22 mouse cellular contexts compared by ENCODE assay signal in genomic region chr11:65092851-65093250, GRCm38 (mm10).
DNase-seq lines count a peak whose midpoint lies in the region; ATAC-seq lines count a peak whose summit lies in the region.
"Had no signal": no experiment of that assay in that cellular context is flagged by ENCODE, and none has a peak within 500 bp of the region (broad histone marks: within the 10 kb centered on the region; RNA-seq: fewer than 3 reads in every experiment).

No protein-coding gene starts in this region.

- no peak overlapping the region for H3K4me3 ChIP-seq in neural tube, embryonic 14.5 days (ENCODE audit: low read depth, low read length)
- no peak overlapping the region for H3K4me3 ChIP-seq in neural tube, embryonic 15.5 days (replicated peaks)
- H3K4me3 ChIP-seq: embryonic facial prominence, embryonic 15.5 days; kidney, embryonic 15.5 days; left cerebral cortex, adult 2 months; limb, embryonic 15.5 days; midbrain, embryonic 12.5 days had no signal

- H3K9me3 ChIP-seq in neural tube, embryonic 14.5 days (ENCODE audit: control insufficient read depth, low read length), result no peaks in the 10 kb centered on the region
- no peaks in the 10 kb centered on the region for H3K9me3 ChIP-seq in neural tube, embryonic 15.5 days (replicated peaks)
- H3K9me3 ChIP-seq: embryonic facial prominence, embryonic 15.5 days; kidney, embryonic 15.5 days; limb, embryonic 15.5 days; midbrain, embryonic 12.5 days had no signal

- H3K4me2 ChIP-seq in neural tube, embryonic 14.5 days (ENCODE audit: low read depth, low read length), result no peak overlapping the region
- no peak overlapping the region for H3K4me2 ChIP-seq in neural tube, embryonic 15.5 days
- H3K4me2 ChIP-seq: embryonic facial prominence, embryonic 15.5 days; kidney, embryonic 15.5 days; limb, embryonic 15.5 days; midbrain, embryonic 12.5 days had no signal

- no peaks in the 10 kb centered on the region for H3K4me1 ChIP-seq in neural tube, embryonic 14.5 days (ENCODE audit: control insufficient read depth, insufficient read depth, low read length)
- H3K4me1 ChIP-seq in neural tube, embryonic 15.5 days, result no peaks in the 10 kb centered on the region
- H3K4me1 ChIP-seq: embryonic facial prominence, embryonic 15.5 days; midbrain, embryonic 12.5 days had no signal

- H3K27ac ChIP-seq in neural tube, embryonic 14.5 days (ENCODE audit: low read depth, low read length), result peak overlapping the region; percentile 16; the same call in 1 of the 2 replicates
- no peak overlapping the region for H3K27ac ChIP-seq in neural tube, embryonic 15.5 days (replicated peaks)
- H3K27ac ChIP-seq: embryonic facial prominence, embryonic 15.5 days; hindbrain, postnatal 0 days; kidney, embryonic 15.5 days; left cerebral cortex, adult 2 months; limb, embryonic 15.5 days; liver, embryonic 14.5 days; midbrain, embryonic 12.5 days had no signal

- H3K36me3 ChIP-seq in neural tube, embryonic 14.5 days (ENCODE audit: control insufficient read depth, insufficient read depth, low read length), result no peaks in the 10 kb centered on the region
- no peaks in the 10 kb centered on the region for H3K36me3 ChIP-seq in neural tube, embryonic 15.5 days
- H3K36me3 ChIP-seq: embryonic facial prominence, embryonic 15.5 days; kidney, embryonic 15.5 days; limb, embryonic 15.5 days; midbrain, embryonic 12.5 days had no signal

- no peak overlapping the region for H3K9ac ChIP-seq in neural tube, embryonic 14.5 days (replicated peaks; ENCODE audit: low read depth, low read length)
- no peak overlapping the region for H3K9ac ChIP-seq in neural tube, embryonic 15.5 days (replicated peaks)
- H3K9ac ChIP-seq: embryonic facial prominence, embryonic 15.5 days; kidney, embryonic 15.5 days; limb, embryonic 15.5 days; liver, embryonic 14.5 days; midbrain, embryonic 12.5 days had no signal

- H3K27me3 ChIP-seq in neural tube, embryonic 14.5 days (ENCODE audit: control insufficient read depth, insufficient read depth, low read length), result no peaks in the 10 kb centered on the region
- no peaks in the 10 kb centered on the region for H3K27me3 ChIP-seq in neural tube, embryonic 15.5 days (replicated peaks)
- H3K27me3 ChIP-seq: embryonic facial prominence, embryonic 15.5 days; kidney, embryonic 15.5 days; limb, embryonic 15.5 days; midbrain, embryonic 12.5 days had no signal

- peak; percentile 18 for DNase-seq in kidney, postnatal 10 days
- no peak for DNase-seq in kidney, adult 8-10 months
- peak; percentile 18 for DNase-seq in lung, postnatal 14 days
- no peak for DNase-seq in urinary bladder, postnatal 36 days (ENCODE audit: low spot score in 2 of 2)
- no peak for DNase-seq in frontal cortex, postnatal 25 days (ENCODE audit: low spot score in 2 of 2)
- DNase-seq: adrenal gland, adult 2 months; cerebellum, adult 2 months; cerebellum, postnatal 36 days; layer of hippocampus, adult 9-11 months; right cerebral cortex, postnatal 14 days; thymus, postnatal 14 days had no signal

- no peak for ATAC-seq in neural tube, embryonic 14.5 days (ENCODE audit: low read depth)
- ATAC-seq in neural tube, embryonic 15.5 days (ENCODE audit: low FRiP score), result no peak
- ATAC-seq: forebrain, embryonic 14.5 days; hindbrain, postnatal 0 days; intestine, embryonic 16.5 days had no signal

- WGBS in neural tube, embryonic 14.5 days, result 81% methylated on average over 8 of the region's 8 CpGs
- WGBS in neural tube, embryonic 15.5 days, result 76% methylated on average over 8 of the region's 8 CpGs

Comparison
In these comparisons a context has a peak if more than half of its experiments do, and no peak if none do; other contexts are left out.
1. DNase-seq: peak in kidney, postnatal 10 days (single experiment) and lung, postnatal 14 days (single experiment); none in kidney, adult 8-10 months (0 of 2), urinary bladder, postnatal 36 days (0 of 2) and frontal cortex, postnatal 25 days (0 of 2).